Mouse (Mus musculus) midbrain, embryonic 16.5 days (tissue): ENCODE results near the gene Hacl1. TPM values are rescaled to one million over a fixed set of nuclear protein-coding genes. Genes with fewer than 3 reads are reported as not detected.

Experiments used
- ATAC-seq: fragments of 200-750 bp; cut with Nextera tagmentation; 2 replicates; pipeline ENCODE4 v1.8.0; 2017; ENCODE audit warnings: moderate TSS enrichment
- H3K27ac ChIP-seq: fragments of 300-500 bp; sonication (generic); 2 replicates; pipeline ENCODE4 v1.5.1; 2014; ENCODE audit warnings: mild to moderate bottlenecking, low read length, mixed read lengths
- H3K27me3 ChIP-seq: fragments of 300-500 bp; sonication (generic); 2 replicates; pipeline ENCODE4 v1.6.1; 2014; ENCODE audit warnings: low read depth, low read length, mixed read lengths; ENCODE audit not compliant: control insufficient read depth, insufficient read depth
- H3K36me3 ChIP-seq: fragments of 300-500 bp; sonication (generic); 2 replicates; pipeline ENCODE4 v1.6.1; 2014; ENCODE audit warnings: mild to moderate bottlenecking, low read length, moderate library complexity, mixed read lengths; ENCODE audit not compliant: control insufficient read depth, insufficient read depth
- H3K4me1 ChIP-seq: fragments of 300-500 bp; sonication (generic); 2 replicates; pipeline ENCODE4 v1.6.1; 2014; ENCODE audit warnings: mild to moderate bottlenecking, low read length, mixed read lengths; ENCODE audit not compliant: control insufficient read depth, insufficient read depth
- H3K4me2 ChIP-seq: fragments of 300-500 bp; sonication (generic); 2 replicates; pipeline ENCODE4 v1.6.1; 2014; ENCODE audit warnings: mild to moderate bottlenecking, low read length, mixed read lengths
- H3K4me3 ChIP-seq: fragments of 300-500 bp; sonication (generic); 2 replicates; pipeline ENCODE4 v1.5.1; 2014; ENCODE audit warnings: low read depth, mild to moderate bottlenecking, low read length, moderate library complexity, mixed read lengths
- H3K9ac ChIP-seq: fragments of 300-500 bp; sonication (generic); 2 replicates; pipeline ENCODE4 v1.6.1; 2014; ENCODE audit warnings: low read depth, low read length, mixed read lengths
- H3K9me3 ChIP-seq: fragments of 300-500 bp; sonication (generic); replicated peaks from 2 replicates; pipeline ENCODE4 v1.6.1; 2014; ENCODE audit warnings: mild to moderate bottlenecking, low read length, mixed read lengths; ENCODE audit not compliant: control insufficient read depth, poor library complexity, severe bottlenecking
- WGBS: fragments of 180-500 bp; shearing (Covaris S2); extraction: QIAGEN DNeasy Blood & Tissue Kit; methylation state at CpG from one replicate; pipeline ENCODE4 v1.1.7; 2014; 5-methylcytosine and 5-hydroxymethylcytosine counted together
- polyA plus RNA-seq: library from polyadenylated mRNA; unstranded; fragments of >200 nt; fragmentation: Nextera tagmentation; extraction: Ambion mirVana; gene quantifications from 2 replicates; pipeline ENCODE4 v1.2.1, GENCODE M21; 2015

Hacl1 gene
- polyA plus RNA-seq, 1 experiment from 2014 or later: 10.6 TPM

DNA sequence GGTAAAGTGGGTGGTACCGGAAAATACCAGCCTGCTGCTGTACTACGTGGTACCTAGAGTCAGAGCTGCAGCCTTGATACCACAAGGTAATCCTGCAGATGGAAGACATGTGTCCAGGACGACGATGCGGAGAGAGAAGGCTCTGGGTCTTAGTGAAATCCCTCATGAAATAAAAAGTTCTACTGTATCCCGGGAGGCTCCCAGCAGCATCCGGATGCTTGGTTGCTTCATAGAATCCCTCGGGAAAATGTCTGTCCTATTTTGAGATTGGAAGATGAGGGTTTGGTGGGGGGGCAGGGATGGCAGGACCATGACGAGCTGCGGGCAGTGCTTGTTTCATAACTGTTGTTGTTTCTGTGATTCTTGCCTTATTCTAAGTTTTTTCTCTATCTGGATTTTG lies 6.9 kb upstream of the Hacl1 start:
- H3K4me2 ChIP-seq: no peak overlapping the region
- no peak overlapping the region for H3K9ac ChIP-seq
- no peaks in the 10 kb centered on the region for H3K9me3 ChIP-seq
- no peaks in the 10 kb centered on the region for H3K36me3 ChIP-seq
- H3K27ac ChIP-seq: no peak overlapping the region
- H3K4me3 ChIP-seq: no peak overlapping the region
- no peaks in the 10 kb centered on the region for H3K4me1 ChIP-seq
- no peak for ATAC-seq
- H3K27me3 ChIP-seq: no peaks in the 10 kb centered on the region
- 90% methylated on average over 10 of the region's 10 CpGs for WGBS

GRCm38 (mm10) chr14:31645920-31646319 lies 4.8 kb upstream of the Hacl1 start:
- Histone ChIP-seq H3K9me3 (no peaks in the 10 kb centered on the region), H3K36me3 (no peaks in the 10 kb centered on the region), H3K9ac (no peak overlapping the region), H3K27ac (no peak overlapping the region), H3K4me2 (no peak overlapping the region), H3K4me3 (no peak overlapping the region), H3K27me3 (no peaks in the 10 kb centered on the region), H3K4me1 (peaks cover 5% of the 10 kb centered on the region)
- ATAC-seq: no peak
- WGBS: 92% methylated on average over 7 of the region's 7 CpGs

DNA sequence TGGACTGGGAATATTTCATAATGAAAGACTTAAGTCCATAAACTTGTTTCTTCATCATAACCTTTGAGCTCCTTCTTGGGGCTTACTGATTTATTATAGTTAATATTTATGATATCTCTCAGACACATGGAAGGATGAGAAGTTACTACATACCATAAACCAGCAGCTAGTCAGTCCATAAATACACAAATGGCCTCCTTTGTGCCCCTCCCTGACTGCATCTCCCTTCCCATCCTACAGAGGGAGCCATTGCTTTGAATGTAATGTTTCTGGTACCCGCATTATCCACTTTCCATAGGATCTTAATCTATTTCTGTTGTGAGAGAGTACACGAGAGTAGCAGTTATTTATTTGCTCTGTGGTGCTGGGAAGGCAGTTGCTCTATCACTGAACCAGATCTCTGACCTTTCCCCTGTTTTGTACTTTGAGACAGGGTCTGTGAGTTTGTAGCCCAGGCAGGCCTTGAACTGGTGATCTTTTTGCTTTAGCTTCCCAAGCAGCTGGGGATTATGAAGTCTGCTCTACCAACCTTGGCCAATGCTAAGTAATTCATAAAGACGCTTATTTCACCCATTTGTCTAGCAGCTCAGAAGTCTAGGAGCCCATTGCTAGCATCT lies 4.0 kb upstream of the Hacl1 start:
- 73% methylated on average over 3 of the region's 3 CpGs for WGBS
- no peak for ATAC-seq

GRCm38 (mm10) chr14:31644183-31644830 lies 3.2 kb upstream of the Hacl1 start:
- H3K4me2 ChIP-seq: no peak overlapping the region
- H3K4me3 ChIP-seq: no peak overlapping the region
- 95% methylated on average over 5 of the region's 5 CpGs for WGBS
- H3K9me3 ChIP-seq: no peaks in the 10 kb centered on the region
- no peak for ATAC-seq
- no peaks in the 10 kb centered on the region for H3K27me3 ChIP-seq
- H3K27ac ChIP-seq: no peak overlapping the region
- no peaks in the 10 kb centered on the region for H3K36me3 ChIP-seq
- H3K9ac ChIP-seq: no peak overlapping the region
- H3K4me1 ChIP-seq: peaks cover 11% of the 10 kb centered on the region

More for the DNA sequence above, 4.0 kb upstream of the Hacl1 start:
- Histone ChIP-seq H3K4me3 (no peak overlapping the region), H3K4me1 (peaks cover 9% of the 10 kb centered on the region), H3K36me3 (no peaks in the 10 kb centered on the region), H3K9me3 (no peaks in the 10 kb centered on the region), H3K9ac (no peak overlapping the region), H3K4me2 (no peak overlapping the region), H3K27me3 (no peaks in the 10 kb centered on the region), H3K27ac (no peak overlapping the region)

GRCm38 (mm10) chr14:31641506-31642155 lies 545 bp upstream of the Hacl1 start:
- peak overlapping the region; percentile 67 for H3K4me3 ChIP-seq
- H3K9me3 ChIP-seq: no peaks in the 10 kb centered on the region
- H3K27ac ChIP-seq: no peak overlapping the region
- H3K9ac ChIP-seq: 0 out of 2 replicates have a peak overlapping the region, but pooled peaks have one; percentile 77
- peak overlapping the region; percentile 98 for H3K4me2 ChIP-seq
- H3K27me3 ChIP-seq: no peaks in the 10 kb centered on the region
- WGBS: 71% methylated on average over 9 of the region's 9 CpGs
- no peaks in the 10 kb centered on the region for H3K36me3 ChIP-seq
- no peak for ATAC-seq
- peaks cover 11% of the 10 kb centered on the region for H3K4me1 ChIP-seq

- peak within 1 kb of the TSS; percentile 67 for H3K4me3 ChIP-seq
- H3K9me3 ChIP-seq: no peaks in the 10 kb centered on the region
- peak; percentile 66 for ATAC-seq
- H3K27ac ChIP-seq: peak within 1 kb of the TSS; percentile 90
- peak within 1 kb of the TSS; percentile 98 for H3K4me2 ChIP-seq
- no peaks in the 10 kb centered on the region for H3K27me3 ChIP-seq
- no peaks in the 10 kb centered on the region for H3K36me3 ChIP-seq
- 2% methylated on average over 26 of the region's 26 CpGs for WGBS
- peaks cover 11% of the 10 kb centered on the region for H3K4me1 ChIP-seq
- H3K9ac ChIP-seq: peak within 1 kb of the TSS; percentile 77
Measured at GRCm38 (mm10) chr14:31640346-31640889, 668 bp downstream of the Hacl1 start, which contains the start of gene Gm49387. TSS of gene Gm49387 (minus strand) at chr14:31640878.

DNA sequence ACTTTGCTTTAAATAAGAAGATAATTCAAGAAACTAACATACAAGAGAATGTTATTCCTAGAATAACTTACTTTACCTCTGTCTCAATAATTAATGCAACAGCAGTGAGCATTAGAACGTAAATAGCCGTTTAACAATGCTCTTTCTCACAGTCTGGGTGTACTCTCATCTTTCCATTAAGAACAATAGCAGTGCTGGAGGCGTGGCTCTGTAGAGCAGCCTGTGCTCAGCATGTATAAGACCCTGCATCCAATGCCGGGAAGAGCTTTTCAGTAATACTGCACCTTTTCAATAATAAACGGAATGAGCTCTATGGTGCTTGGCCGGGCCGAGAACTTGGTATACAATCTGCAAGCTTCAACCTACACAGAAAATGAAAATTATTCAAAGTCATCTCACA lies 10.4 kb downstream of the Hacl1 start:
- no peak overlapping the region for H3K4me3 ChIP-seq
- no peaks in the 10 kb centered on the region for H3K27me3 ChIP-seq
- no peaks in the 10 kb centered on the region for H3K36me3 ChIP-seq
- H3K9ac ChIP-seq: no peak overlapping the region
- H3K27ac ChIP-seq: no peak overlapping the region
- no peak overlapping the region for H3K4me2 ChIP-seq
- no peaks in the 10 kb centered on the region for H3K9me3 ChIP-seq
- 27% methylated on average over 7 of the region's 7 CpGs for WGBS
- ATAC-seq: no peak
- H3K4me1 ChIP-seq: no peaks in the 10 kb centered on the region

GRCm38 (mm10) chr14:31622748-31623147 lies 18.3 kb downstream of the Hacl1 start:
- no peak overlapping the region for H3K9ac ChIP-seq
- H3K36me3 ChIP-seq: no peaks in the 10 kb centered on the region
- ATAC-seq: no peak
- 88% methylated on average over 12 of the region's 12 CpGs for WGBS
- H3K27ac ChIP-seq: no peak overlapping the region
- no peaks in the 10 kb centered on the region for H3K27me3 ChIP-seq
- no peaks in the 10 kb centered on the region for H3K9me3 ChIP-seq
- H3K4me3 ChIP-seq: no peak overlapping the region
- no peaks in the 10 kb centered on the region for H3K4me1 ChIP-seq
- no peak overlapping the region for H3K4me2 ChIP-seq
